Mouse (Mus musculus) fat pad, adult 2 months (tissue): ENCODE results near the gene Myl4.

Experiments
- DNase-seq: peaks from one replicate; pipeline ENCODE4 v3.0.0-alpha.2; 2011; ENCODE audit warnings: low read depth, low spot score; ENCODE audit errors: extremely low read depth

The Myl4 gene

GRCm38 (mm10) chr11:104627616-104628301 lies 77.3 kb downstream of the Myl4 start:
- no peak for DNase-seq

- DNase-seq = no peak
Observed at GRCm38 (mm10) chr11:104628566-104628965, 78.1 kb downstream of the Myl4 start.

GRCm38 (mm10) chr11:104630185-104630835 lies 79.8 kb downstream of the Myl4 start:
- no peak for DNase-seq

- DNase-seq = no peak
Observed at GRCm38 (mm10) chr11:104631306-104631705, 80.8 kb downstream of the Myl4 start.

GRCm38 (mm10) chr11:104637010-104637409 lies 86.5 kb downstream of the Myl4 start:
- DNase-seq = no peak

- DNase-seq = no peak
Observed at GRCm38 (mm10) chr11:104638006-104638405, 87.5 kb downstream of the Myl4 start.

- DNase-seq = no peak
Observed at GRCm38 (mm10) chr11:104638906-104639305, 88.4 kb downstream of the Myl4 start.

- no peak for DNase-seq
Observed at GRCm38 (mm10) chr11:104639634-104640033, 89.2 kb downstream of the Myl4 start.

- DNase-seq = no peak
Observed at GRCm38 (mm10) chr11:104640894-104641293, 90.4 kb downstream of the Myl4 start.

- peak; percentile 87 for DNase-seq
Observed at GRCm38 (mm10) chr11:104643236-104643635, 92.8 kb downstream of the Myl4 start.
